Mouse (Mus musculus) MEL (cell line): Measurements from ENCODE around the gene Nudt22. TPM values are rescaled to one million over a fixed set of nuclear protein-coding genes. Genes with fewer than 3 reads are reported as not detected.
A peak's percentile ranks its signal among the peaks of the same experiment; 100 is the strongest.

Experiments
- DNase-seq: peaks from one replicate; pipeline ENCODE4 v3.0.0; 2011; ENCODE audit warnings: low read depth, low spot score
- H3K27ac ChIP-seq: 2 replicates; pipeline ENCODE4 v1.5.1; 2012; ENCODE audit warnings: low read depth, mild to moderate bottlenecking, control low read depth, low read length, moderate library complexity; ENCODE audit not compliant: control insufficient read depth
- H3K27me3 ChIP-seq, 2 experiments: fragments of 150-350 bp in 1 of 2; sonication (generic) in 1 of 2; 2 replicates each; pipeline ENCODE4 v1.6.1; 2012; ENCODE audit warnings: low read length in 2 of 2, mild to moderate bottlenecking in 2 of 2, improper control_type of control experiment in 1 of 2, moderate library complexity in 1 of 2; ENCODE audit not compliant: insufficient read depth in 2 of 2, control insufficient read depth in 1 of 2
- H3K36me3 ChIP-seq, 2 experiments: 2 replicates each; pipeline ENCODE4 v1.6.1; 2012 to 2014; ENCODE audit warnings: low read length in 2 of 2, improper control_type of control experiment in 1 of 2, inconsistent platforms in 1 of 2, mild to moderate bottlenecking in 1 of 2; ENCODE audit not compliant: insufficient read depth in 2 of 2, control insufficient read depth in 1 of 2
- H3K4me1 ChIP-seq, 2 experiments: fragments of 150-350 bp in 1 of 2; sonication (generic) in 1 of 2; 2 replicates each; pipeline ENCODE4 v1.6.1; 2012; ENCODE audit warnings: low read length in 2 of 2, improper control_type of control experiment in 1 of 2, mild to moderate bottlenecking in 1 of 2; ENCODE audit not compliant: insufficient read depth in 2 of 2, control insufficient read depth in 1 of 2
- H3K4me3 ChIP-seq, 2 experiments: fragments of 150-350 bp in 1 of 2; sonication (generic) in 1 of 2; 2 replicates each; pipeline ENCODE4 v1.5.1; 2012; ENCODE audit warnings: low read depth in 2 of 2, low read length in 2 of 2, mild to moderate bottlenecking in 2 of 2, moderate library complexity in 2 of 2, control low read depth in 1 of 2, improper control_type of control experiment in 1 of 2; ENCODE audit not compliant: control insufficient read depth in 1 of 2, insufficient read depth in 1 of 2
- H3K79me2 ChIP-seq: 2 replicates; pipeline ENCODE4 v1.6.1; 2012; ENCODE audit warnings: mild to moderate bottlenecking, low read length, moderate library complexity; ENCODE audit not compliant: control insufficient read depth, poor library complexity, insufficient read depth
- H3K9ac ChIP-seq: 2 replicates; pipeline ENCODE4 v1.6.1; 2012; ENCODE audit warnings: low read depth, mild to moderate bottlenecking, control low read depth, low read length, moderate library complexity; ENCODE audit not compliant: control insufficient read depth, poor library complexity, severe bottlenecking
- H3K9me3 ChIP-seq: fragments of 150-350 bp; sonication (generic); replicated peaks from 2 replicates; pipeline ENCODE4 v1.6.1; 2012; ENCODE audit warnings: mild to moderate bottlenecking, low read length, improper control_type of control experiment, moderate library complexity; ENCODE audit not compliant: insufficient read depth
- BHLHE40 ChIP-seq: IDR thresholded peaks from 2 replicates; pipeline ENCODE4 v1.6.1; 2012; ENCODE audit warnings: low read depth, mild to moderate bottlenecking, inconsistent platforms, low read length, improper control_type of control experiment, borderline replicate concordance
- CHD1 ChIP-seq: IDR thresholded peaks from 2 replicates; pipeline ENCODE4 v1.6.1; 2012; ENCODE audit warnings: low read depth, mild to moderate bottlenecking, inconsistent platforms, low read length, improper control_type of control experiment
- CHD2 ChIP-seq: IDR thresholded peaks from 2 replicates; pipeline ENCODE4 v1.6.1; 2011; ENCODE audit warnings: low read length, improper control_type of control experiment
- CTCF ChIP-seq, 3 experiments: IDR thresholded peaks in 2 of 3; conservative IDR thresholded peaks in 1 of 3; 2 replicates each; pipeline ENCODE4 v1.5.1; 2011 to 2012; ENCODE audit warnings: low read length in 3 of 3, low read depth in 2 of 3, mild to moderate bottlenecking in 2 of 3, improper control_type of control experiment in 1 of 3, inconsistent platforms in 1 of 3, mixed read lengths in 1 of 3, moderate library complexity in 1 of 3; ENCODE audit not compliant: control insufficient read depth in 1 of 3, insufficient read depth in 1 of 3, poor library complexity in 1 of 3, severe bottlenecking in 1 of 3
- E2F4 ChIP-seq: IDR thresholded peaks from 2 replicates; pipeline ENCODE4 v1.6.1; 2011; ENCODE audit warnings: low read depth, low read length, improper control_type of control experiment, borderline replicate concordance
- ELF1 ChIP-seq: IDR thresholded peaks from 2 replicates; pipeline ENCODE4 v1.6.1; 2014; ENCODE audit warnings: low read depth, mild to moderate bottlenecking, inconsistent platforms, low read length, improper control_type of control experiment, moderate library complexity
- EP300 ChIP-seq, 2 experiments: IDR thresholded peaks; 2 replicates each; pipeline ENCODE4 v1.6.1; 2011; ENCODE audit warnings: improper control_type of control experiment in 2 of 2, low read length in 2 of 2, low read depth in 1 of 2, mild to moderate bottlenecking in 1 of 2
- ETS1 ChIP-seq: IDR thresholded peaks from 2 replicates; pipeline ENCODE4 v1.6.1; 2012; ENCODE audit warnings: low read depth, mild to moderate bottlenecking, inconsistent platforms, low read length, improper control_type of control experiment, moderate library complexity
- GATA1 ChIP-seq: IDR thresholded peaks from 2 replicates; pipeline ENCODE4 v1.6.1; 2011; ENCODE audit warnings: low read depth, low read length, improper control_type of control experiment
- HCFC1 ChIP-seq: IDR thresholded peaks from 2 replicates; pipeline ENCODE4 v1.6.1; 2012; ENCODE audit warnings: low read depth, mild to moderate bottlenecking, inconsistent platforms, low read length, improper control_type of control experiment, moderate library complexity
- JUND ChIP-seq: IDR thresholded peaks from 2 replicates; pipeline ENCODE4 v1.6.1; 2011; ENCODE audit warnings: low read depth, mild to moderate bottlenecking, improper control_type of control experiment, low read length
- KAT2A ChIP-seq: conservative IDR thresholded peaks from 2 replicates; pipeline ENCODE4 v1.6.1; 2012; ENCODE audit warnings: low read depth, low read length, improper control_type of control experiment, inconsistent platforms
- MAFK ChIP-seq: IDR thresholded peaks from 2 replicates; pipeline ENCODE4 v1.6.1; 2011; ENCODE audit warnings: low read depth, mild to moderate bottlenecking, low read length, improper control_type of control experiment, borderline replicate concordance
- MAX ChIP-seq: IDR thresholded peaks from 2 replicates; pipeline ENCODE4 v1.6.1; 2011; ENCODE audit warnings: low read length, improper control_type of control experiment
- MAZ ChIP-seq: IDR thresholded peaks from 2 replicates; pipeline ENCODE4 v1.6.1; 2012; ENCODE audit warnings: low read depth, mild to moderate bottlenecking, inconsistent platforms, low read length, improper control_type of control experiment
- MXI1 ChIP-seq: IDR thresholded peaks from 2 replicates; pipeline ENCODE4 v1.6.1; 2011; ENCODE audit warnings: mild to moderate bottlenecking, low read depth, low read length, improper control_type of control experiment
- MYC ChIP-seq: IDR thresholded peaks from 2 replicates; pipeline ENCODE4 v1.6.1; 2011; ENCODE audit warnings: low read depth, mild to moderate bottlenecking, low read length, improper control_type of control experiment, moderate library complexity
- NELFE ChIP-seq: IDR thresholded peaks from 2 replicates; pipeline ENCODE4 v1.6.1; 2011; ENCODE audit warnings: low read depth, low read length, improper control_type of control experiment
- NRF1 ChIP-seq: IDR thresholded peaks from 2 replicates; pipeline ENCODE4 v1.6.1; 2014; ENCODE audit warnings: low read depth, mild to moderate bottlenecking, inconsistent platforms, low read length, improper control_type of control experiment, moderate library complexity; ENCODE audit not compliant: poor library complexity, insufficient read depth, severe bottlenecking
- POLR2A ChIP-seq, 2 experiments: IDR thresholded peaks; 2 replicates each; pipeline ENCODE4 v1.6.1; 2011 to 2012; ENCODE audit warnings: low read length in 2 of 2, mild to moderate bottlenecking in 2 of 2, control low read depth in 1 of 2, improper control_type of control experiment in 1 of 2, low read depth in 1 of 2, moderate library complexity in 1 of 2; ENCODE audit not compliant: control insufficient read depth in 1 of 2, insufficient read depth in 1 of 2, poor library complexity in 1 of 2
- POLR2AphosphoS2 ChIP-seq: IDR thresholded peaks from 2 replicates; pipeline ENCODE4 v1.6.1; 2011; ENCODE audit warnings: low read length, improper control_type of control experiment
- POLR2AphosphoS5 ChIP-seq: IDR thresholded peaks from 2 replicates; pipeline ENCODE4 v1.6.1; 2012; ENCODE audit warnings: low read depth, borderline replicate concordance, mild to moderate bottlenecking, inconsistent platforms, low read length, moderate library complexity, mixed read lengths
- RAD21 ChIP-seq: IDR thresholded peaks from 2 replicates; pipeline ENCODE4 v1.6.1; 2011; ENCODE audit warnings: mild to moderate bottlenecking, low read depth, low read length, improper control_type of control experiment
- RCOR1 ChIP-seq: IDR thresholded peaks from 2 replicates; pipeline ENCODE4 v1.6.1; 2012; ENCODE audit warnings: low read depth, mild to moderate bottlenecking, inconsistent platforms, low read length, improper control_type of control experiment
- SIN3A ChIP-seq: IDR thresholded peaks from 2 replicates; pipeline ENCODE4 v1.6.1; 2012; ENCODE audit warnings: low read length, improper control_type of control experiment, inconsistent platforms
- SMC3 ChIP-seq: IDR thresholded peaks from 2 replicates; pipeline ENCODE4 v1.6.1; 2011; ENCODE audit warnings: low read depth, low read length, improper control_type of control experiment
- TBP ChIP-seq: IDR thresholded peaks from 2 replicates; pipeline ENCODE4 v1.8.0; 2011; ENCODE audit warnings: low read depth, low read length, improper control_type of control experiment
- TCF12 ChIP-seq: IDR thresholded peaks from 2 replicates; pipeline ENCODE4 v1.6.1; 2014; ENCODE audit warnings: low read depth, mild to moderate bottlenecking, inconsistent platforms, low read length, improper control_type of control experiment, moderate library complexity
- UBTF ChIP-seq: IDR thresholded peaks from 2 replicates; pipeline ENCODE4 v1.6.1; 2012; ENCODE audit warnings: low read depth, mild to moderate bottlenecking, inconsistent platforms, low read length, improper control_type of control experiment, moderate library complexity, borderline replicate concordance; ENCODE audit not compliant: insufficient read depth
- ZC3H11A ChIP-seq: IDR thresholded peaks from 2 replicates; pipeline ENCODE4 v1.6.1; 2012; ENCODE audit warnings: low read depth, mild to moderate bottlenecking, inconsistent platforms, low read length, improper control_type of control experiment
- ZMIZ1 ChIP-seq: IDR thresholded peaks from 2 replicates; pipeline ENCODE4 v1.6.1; 2012; ENCODE audit warnings: low read depth, mild to moderate bottlenecking, inconsistent platforms, low read length, improper control_type of control experiment, moderate library complexity
- ZNF384 ChIP-seq: IDR thresholded peaks from 2 replicates; pipeline ENCODE4 v1.6.1; 2012; ENCODE audit warnings: low read depth, mild to moderate bottlenecking, inconsistent platforms, low read length, improper control_type of control experiment
- polyA plus RNA-seq, 2 experiments: library from polyadenylated mRNA; stranded (reverse) in 1 of 2; unstranded in 1 of 2; fragments of >175 nt in 1 of 2; fragments of >200 nt in 1 of 2; gene quantifications; 2 replicates each; pipeline versions ENCODE4 v1.2.1 to v1.2.4; 2012; ENCODE audit warnings: low replicate concordance in 2 of 2, low read depth in 1 of 2; ENCODE audit not compliant: insufficient read length in 2 of 2, insufficient read depth in 1 of 2, missing spikeins in 1 of 2
- total RNA-seq: library from RNA; depleted of rRNA; stranded (reverse); fragments of 300-350 nt; gene quantifications from 2 replicates; pipeline ENCODE4 v1.2.3, GENCODE M21; 2012

Nudt22 gene
- total and polyA plus RNA-seq, 3 experiments = 30.8 to 32.1 TPM; not detected in 1

- H3K36me3 ChIP-seq = peaks cover 0 to 23% of the 10 kb centered on the region in 2 experiments; a peak in 2 of 4 replicates
- H3K4me1 ChIP-seq = peaks cover 0 to 19% of the 10 kb centered on the region in 2 experiments; a peak in 2 of 4 replicates
These were observed 15.4 kb downstream of the Nudt22 start, which contains the start of gene Fkbp2 for GRCm38 (mm10) chr19:6980381-6981093. Fkbp2 (minus strand) TSS chr19:6980501.

GRCm38 (mm10) chr19:6979486-6980380 lies 16.2 kb downstream of the Nudt22 start:
- H3K27ac ChIP-seq = peak overlapping the region; percentile 45
- H3K27me3 ChIP-seq = no peaks in the 10 kb centered on the region
- peak; percentile 99 for DNase-seq
- no peaks in the 10 kb centered on the region for H3K9me3 ChIP-seq
- H3K4me3 ChIP-seq = peak overlapping the region; percentile 56 to 60
- H3K4me1 ChIP-seq = peaks cover 0 to 19% of the 10 kb centered on the region in 2 experiments; a peak in 2 of 4 replicates
- peak overlapping the region; percentile 74 for H3K9ac ChIP-seq
- H3K36me3 ChIP-seq = peaks cover 0 to 23% of the 10 kb centered on the region in 2 experiments; a peak in 2 of 4 replicates
- H3K79me2 ChIP-seq = peaks cover 39% of the 10 kb centered on the region
- TF ChIP-seq MAZ (0 out of 2 replicates have a peak, but pooled peaks have one; percentile 50), UBTF (no peak), ZNF384 (no peak), MXI1 (no peak), ELF1 (no peak), TCF12 (0 out of 2 replicates have a peak, but pooled peaks have one; percentile 25), ZC3H11A (no peak), SMC3 (peak; percentile 38), POLR2A (IDR thresholded peaks at IDR 0.05; ENCODE audit: control insufficient read depth in 1 of 2, insufficient read depth in 1 of 2, low read depth in 1 of 2, low read length in 2 of 2, poor library complexity in 1 of 2) (peak in 1 of 2 experiments; percentile 40; a peak in 2 of 4 replicates), RAD21 (no peak), NRF1 (0 out of 2 replicates have a peak, but pooled peaks have one; percentile 37), CTCF (IDR thresholded peaks at IDR 0.05 in 2 of 3, conservative IDR thresholded peaks at IDR 0.05 in 1 of 3; ENCODE audit: control insufficient read depth in 1 of 3, insufficient read depth in 1 of 3, low read depth in 2 of 3, low read length in 3 of 3, poor library complexity in 1 of 3, severe bottlenecking in 1 of 3) (peak; percentile 54 to 86 (median 55)), BHLHE40 (no peak), POLR2AphosphoS5 (no peak), HCFC1 (no peak)

More at GRCm38 (mm10) chr19:6980381-6981093, 15.4 kb downstream of the Nudt22 start, which contains the start of gene Fkbp2:
- H3K27me3 ChIP-seq = no peaks in the 10 kb centered on the region
- no peaks in the 10 kb centered on the region for H3K9me3 ChIP-seq
- H3K4me3 ChIP-seq = peak within 1 kb of the TSS; percentile 60 to 77
- peaks cover 35% of the 10 kb centered on the region for H3K79me2 ChIP-seq
- H3K9ac ChIP-seq = peak within 1 kb of the TSS; percentile 75
- H3K27ac ChIP-seq = peak within 1 kb of the TSS; percentile 74
- TF ChIP-seq ZNF384 = no peak
- 0 out of 4 replicates have a peak, but pooled peaks of 1 of the 2 experiments have one; percentile 16 for TF ChIP-seq EP300 (IDR thresholded peaks at IDR 0.05; ENCODE audit: low read depth in 1 of 2, low read length in 2 of 2)
- TF ChIP-seq MAX = peak; percentile 65; the same call in 1 of the 2 replicates
- TF ChIP-seq POLR2AphosphoS5 = peak; percentile 46; the same call in 1 of the 2 replicates
- TF ChIP-seq ZMIZ1 = peak; percentile 96
- peak; percentile 97 for TF ChIP-seq POLR2AphosphoS2
- TF ChIP-seq RCOR1 = no peak
- TF ChIP-seq CHD1 = no peak
- TF ChIP-seq CHD2 = peak; percentile 30; the same call in 1 of the 2 replicates
- peak; percentile 52; the same call in 1 of the 2 replicates for TF ChIP-seq TCF12
- TF ChIP-seq ETS1 = peak; percentile 49; the same call in 1 of the 2 replicates
- peak; percentile 84 for TF ChIP-seq NRF1
- no peak for TF ChIP-seq ZC3H11A
- TF ChIP-seq POLR2A (IDR thresholded peaks at IDR 0.05; ENCODE audit: control insufficient read depth in 1 of 2, insufficient read depth in 1 of 2, low read depth in 1 of 2, low read length in 2 of 2, poor library complexity in 1 of 2) = peak; percentile 90 to 97
- peak; percentile 92 for TF ChIP-seq SIN3A
- no peak for TF ChIP-seq JUND
- TF ChIP-seq MXI1 = peak; percentile 87
- TF ChIP-seq MAFK = no peak
- peak; percentile 94 for TF ChIP-seq TBP
- TF ChIP-seq NELFE = peak; percentile 99
- peak; percentile 83 for TF ChIP-seq HCFC1
- TF ChIP-seq MAZ = peak; percentile 79; the same call in 1 of the 2 replicates
- peak; percentile 91 for TF ChIP-seq ELF1
- no peak for TF ChIP-seq GATA1
- TF ChIP-seq E2F4 = peak; percentile 61; the same call in 1 of the 2 replicates
- peak; percentile 72 for TF ChIP-seq MYC
- TF ChIP-seq KAT2A = peak; percentile 43; the same call in 1 of the 2 replicates
- peak; percentile 98 for DNase-seq
